Mouse (Mus musculus) left cerebral cortex, adult 18-20 months (tissue): ENCODE results near the gene Dcdc2a. TPM values are rescaled to one million over a fixed set of nuclear protein-coding genes. Genes with fewer than 3 reads are reported as not detected.

Experiments used
- total RNA-seq, 2 experiments: library from RNA; stranded (reverse); gene quantifications; 2 replicates each; pipeline ENCODE4 v1.2.3; 2021

The Dcdc2a gene
- total RNA-seq, 2 experiments from 2014 or later: 9.1 to 9.6 TPM

Other genes with a start within 250 kb of the Dcdc2a start
- gene Acot13, start 224.5 kb upstream of the Dcdc2a start, total RNA-seq: 10 to 100 TPM; 89.4 to 91.9 TPM
- gene Tdp2, start 224.3 kb upstream of the Dcdc2a start, total RNA-seq: 10 to 100 TPM; 21.5 to 23.0 TPM
- 10 to 100 TPM; 29.7 to 30.5 TPM for gene D130043K22Rik, start 210.9 kb upstream of the Dcdc2a start, total RNA-seq
- gene Aldh5a1, start 118.3 kb upstream of the Dcdc2a start, total RNA-seq: 10 to 100 TPM; 59.0 to 60.6 TPM
- 10 to 100 TPM; 19.5 to 22.3 TPM for gene Gpld1, start 112.9 kb upstream of the Dcdc2a start, total RNA-seq
- gene Mrs2, start 35.6 kb upstream of the Dcdc2a start, total RNA-seq: 10 to 100 TPM; 48.5 to 54.1 TPM
- gene Nrsn1, start 214.5 kb downstream of the Dcdc2a start, total RNA-seq: 100 to 1,000 TPM; 464 to 491 TPM